Mouse (Mus musculus): Measurements from ENCODE around the gene Mindy4. TPM values are rescaled to one million over a fixed set of nuclear protein-coding genes. Genes with fewer than 3 reads are reported as not detected.

The Mindy4 gene
- total and polyA plus RNA-seq, 3 experiments, result 0.23 to 1.6 TPM; not detected in 1

DNA sequence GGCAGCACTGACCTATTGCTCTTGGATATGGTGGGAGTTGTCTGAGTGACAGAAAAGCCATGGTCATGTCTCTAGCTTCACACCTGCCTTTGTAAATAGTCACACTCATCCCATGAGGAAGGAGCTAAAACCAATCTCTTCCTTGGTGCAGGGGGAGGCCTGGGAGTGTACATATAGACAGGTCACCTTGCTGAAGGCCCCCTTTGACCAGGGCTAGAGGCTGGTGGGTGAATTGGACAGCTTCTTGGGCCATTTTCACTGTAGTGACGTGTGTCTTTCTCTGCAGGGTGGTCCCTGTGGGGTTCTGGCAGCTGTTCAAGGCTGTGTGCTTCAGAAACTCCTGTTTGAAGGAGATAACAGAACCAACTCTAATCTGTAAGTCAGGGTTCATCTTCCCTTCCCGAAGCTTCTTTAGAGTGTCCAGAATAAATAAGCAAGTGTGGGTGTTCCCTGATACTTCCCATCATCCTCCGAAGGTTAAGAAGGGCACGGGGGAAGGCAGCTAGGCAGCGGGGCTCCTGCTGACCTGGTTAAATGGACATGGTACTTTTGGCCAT, 60.4 kb downstream of the Mindy4 start (continued):
- TF ChIP-seq POLR2AphosphoS2 (IDR thresholded peaks at IDR 0.05; ENCODE audit: low read length), result no peak
- TF ChIP-seq ZKSCAN1 (IDR thresholded peaks at IDR 0.05; ENCODE audit: low read depth, low read length), result no peak

DNA sequence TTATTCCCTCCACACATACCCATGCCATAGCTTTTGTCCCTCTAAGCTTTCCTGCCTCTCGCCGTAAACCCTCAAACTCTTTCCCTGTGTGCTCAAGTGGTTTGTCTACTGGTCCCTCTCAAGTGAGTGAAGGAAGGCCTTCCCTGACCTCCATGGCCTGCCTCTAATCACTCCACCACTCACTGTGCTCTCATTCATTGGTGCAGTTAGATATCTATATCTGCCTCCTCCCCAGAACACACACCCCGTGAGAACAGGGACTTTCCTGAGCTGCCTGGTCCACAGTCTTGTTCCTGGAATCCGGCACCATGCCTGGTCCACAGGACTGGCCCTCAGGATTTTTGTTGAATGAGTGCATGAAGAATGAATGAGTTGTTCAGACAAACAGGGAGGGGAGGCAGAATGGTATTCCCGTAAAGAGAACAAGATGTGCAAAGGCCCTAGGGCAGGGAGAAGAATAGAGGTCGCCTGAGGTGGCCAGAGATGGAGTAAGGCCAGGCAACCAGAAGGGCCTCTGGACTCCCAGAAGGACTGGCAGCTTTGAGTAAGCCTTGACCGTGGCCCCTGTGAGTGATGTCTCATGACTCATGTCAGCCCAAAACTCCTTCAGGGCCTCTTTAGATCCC, 61.7 kb downstream of the Mindy4 start:
- no peak for TF ChIP-seq ZC3H11A (IDR thresholded peaks at IDR 0.05; ENCODE audit: low read depth, low read length)
- Histone ChIP-seq H3K79me2 (ENCODE audit: control insufficient read depth, insufficient read depth, low read length, poor library complexity) (no peaks in the 10 kb centered on the region), H3K27ac (ENCODE audit: control insufficient read depth, low read depth, low read length) (no peak overlapping the region), H3K9ac (ENCODE audit: control insufficient read depth, low read depth, low read length, poor library complexity, severe bottlenecking) (no peak overlapping the region), H3K4me1 (ENCODE audit: control insufficient read depth in 1 of 2, insufficient read depth in 2 of 2, low read length in 2 of 2) (peaks cover 7 to 28% of the 10 kb centered on the region in 2 experiments), H3K27me3 (ENCODE audit: control insufficient read depth in 1 of 2, insufficient read depth in 2 of 2, low read length in 2 of 2) (no peaks in the 10 kb centered on the region), H3K4me3 (ENCODE audit: control insufficient read depth in 1 of 2, insufficient read depth in 1 of 2, low read depth in 2 of 2, low read length in 2 of 2) (no peak overlapping the region), H3K9me3 (replicated peaks; ENCODE audit: insufficient read depth, low read length) (no peaks in the 10 kb centered on the region), H3K36me3 (ENCODE audit: control insufficient read depth in 1 of 2, insufficient read depth in 2 of 2, low read length in 2 of 2) (peaks cover 0 to 13% of the 10 kb centered on the region in 2 experiments; a peak in 2 of 4 replicates)
- no peak for DNase-seq (ENCODE audit: low read depth, low spot score)

DNA sequence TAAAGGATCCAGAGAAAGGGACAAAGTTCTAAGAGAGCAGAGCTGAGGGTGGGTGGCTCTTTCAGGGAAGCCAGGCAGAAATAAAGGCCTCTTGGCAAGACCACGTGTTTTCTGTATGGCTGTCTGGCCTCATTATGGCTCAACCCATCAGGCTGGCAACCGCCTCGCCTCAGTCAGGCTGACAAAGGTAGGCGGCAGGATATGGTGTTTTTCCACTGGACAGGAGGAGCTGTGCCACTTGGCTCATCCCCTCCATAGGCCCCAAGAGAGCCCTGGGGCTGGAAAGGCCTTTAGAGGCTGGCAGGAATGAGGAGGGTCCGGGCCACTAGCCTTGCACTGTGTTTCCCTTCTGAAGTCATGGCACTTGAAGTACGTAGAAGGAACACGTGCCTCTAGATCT, 69.8 kb downstream of the Mindy4 start:
- Histone ChIP-seq H3K9ac (ENCODE audit: control insufficient read depth, low read depth, low read length, poor library complexity, severe bottlenecking) (no peak overlapping the region), H3K36me3 (ENCODE audit: control insufficient read depth in 1 of 2, insufficient read depth in 2 of 2, low read length in 2 of 2) (no peaks in the 10 kb centered on the region), H3K79me2 (ENCODE audit: control insufficient read depth, insufficient read depth, low read length, poor library complexity) (no peaks in the 10 kb centered on the region), H3K27me3 (ENCODE audit: control insufficient read depth in 1 of 2, insufficient read depth in 2 of 2, low read length in 2 of 2) (no peaks in the 10 kb centered on the region), H3K9me3 (replicated peaks; ENCODE audit: insufficient read depth, low read length) (no peaks in the 10 kb centered on the region), H3K27ac (ENCODE audit: control insufficient read depth, low read depth, low read length) (no peak overlapping the region), H3K4me3 (ENCODE audit: control insufficient read depth in 1 of 2, insufficient read depth in 1 of 2, low read depth in 2 of 2, low read length in 2 of 2) (no peak overlapping the region), H3K4me1 (ENCODE audit: control insufficient read depth in 1 of 2, insufficient read depth in 2 of 2, low read length in 2 of 2) (no peaks in the 10 kb centered on the region)
- TF ChIP-seq MYB (IDR thresholded peaks at IDR 0.05; ENCODE audit: low read depth, low read length) (no peak), ZNF384 (IDR thresholded peaks at IDR 0.05; ENCODE audit: low read depth, low read length) (no peak), MAZ (IDR thresholded peaks at IDR 0.05; ENCODE audit: low read depth, low read length) (no peak), CTCF (IDR thresholded peaks at IDR 0.05 in 2 of 3, conservative IDR thresholded peaks at IDR 0.05 in 1 of 3; ENCODE audit: control insufficient read depth in 1 of 3, insufficient read depth in 1 of 3, low read depth in 2 of 3, low read length in 3 of 3, poor library complexity in 1 of 3, severe bottlenecking in 1 of 3) (no peak), SIN3A (IDR thresholded peaks at IDR 0.05; ENCODE audit: low read length) (no peak), USF1 (IDR thresholded peaks at IDR 0.05; ENCODE audit: low read depth, low read length) (no peak), MXI1 (IDR thresholded peaks at IDR 0.05; ENCODE audit: low read depth, low read length) (no peak), CHD2 (IDR thresholded peaks at IDR 0.05; ENCODE audit: low read length) (no peak), ZC3H11A (IDR thresholded peaks at IDR 0.05; ENCODE audit: low read depth, low read length) (no peak), HCFC1 (IDR thresholded peaks at IDR 0.05; ENCODE audit: low read depth, low read length) (no peak), POLR2AphosphoS5 (IDR thresholded peaks at IDR 0.05; ENCODE audit: borderline replicate concordance, low read depth, low read length) (no peak)
- DNase-seq (ENCODE audit: low read depth, low spot score), result no peak

Measured in MEL (cell line).